Mouse (Mus musculus) stomach, postnatal 0 days (tissue): ENCODE measurements at regions not wholly inside any gene's neighbourhood (a gene's known extent, or its start where the extent isn't known, plus 50 kb on each side); places are given as distances from the start of the nearest gene placed in this dataset.

Experiments used
- CTCF ChIP-seq: IDR thresholded peaks from 2 replicates; pipeline ENCODE4 v1.5.1; 2016; ENCODE audit warnings: antibody characterized with exemption, low read depth, mild to moderate bottlenecking, moderate library complexity
- EP300 ChIP-seq: optimal IDR thresholded peaks from 2 replicates; pipeline ENCODE3; 2016; ENCODE audit warnings: antibody characterized with exemption

DNA sequence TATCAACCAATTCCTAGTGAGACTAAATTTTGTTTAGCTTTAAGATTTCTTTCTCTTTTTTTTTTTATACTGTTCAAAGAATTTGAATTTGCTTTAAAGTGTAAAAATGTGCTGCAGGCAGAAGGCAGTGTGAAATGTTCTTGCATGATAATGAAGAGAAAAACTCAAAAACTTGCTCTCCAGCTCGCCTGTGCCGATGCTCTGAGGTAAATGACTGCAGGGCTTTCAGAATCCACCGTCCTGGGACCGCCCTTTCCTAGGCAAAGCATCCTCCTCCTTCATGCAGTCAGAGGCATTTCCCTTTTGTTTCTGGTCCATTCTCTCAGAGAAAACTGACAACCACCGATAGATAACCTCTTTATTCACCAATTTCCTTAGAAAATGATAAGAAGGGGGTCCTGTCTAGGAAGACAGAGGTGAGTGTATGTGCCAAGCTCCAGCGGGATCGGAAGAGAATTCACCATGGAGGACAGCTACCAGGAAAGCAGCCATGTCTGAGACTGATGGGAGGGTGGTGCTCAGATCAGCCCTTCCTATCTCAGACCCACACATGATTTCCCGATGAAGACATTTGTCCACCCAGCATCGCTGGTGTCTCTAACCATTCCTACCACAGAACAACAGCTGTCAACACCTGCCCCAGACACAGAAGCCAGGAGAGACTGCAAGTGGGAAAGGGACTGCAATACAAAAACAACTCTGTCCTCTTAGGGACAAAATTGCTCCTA lies 91.5 kb downstream of the 1700020N01Rik start:
- TF ChIP-seq CTCF (no peak), EP300 (no peak)
